Mouse (Mus musculus) liver, adult 2 months (tissue): ENCODE measurements around the gene Cntn1.

Experiments used
- CTCF ChIP-seq: fragments of 200-500 bp; IDR thresholded peaks from 2 replicates; pipeline ENCODE4 v1.5.1; 2011; ENCODE audit warnings: low read depth, low read length, control low read depth
- POLR2A ChIP-seq: fragments of 200-500 bp; IDR thresholded peaks from 2 replicates; pipeline ENCODE4 v1.6.1; 2011; ENCODE audit warnings: low read length, control low read depth; ENCODE audit not compliant: insufficient read depth; ENCODE audit errors: extremely low read depth

- TF ChIP-seq CTCF = no peak
- no peak for TF ChIP-seq POLR2A
Measured at GRCm38 (mm10) chr15:92280966-92281365, 230.0 kb downstream of the Cntn1 start.
